Mouse (Mus musculus): ENCODE results near the gene Tiam2.

DNA sequence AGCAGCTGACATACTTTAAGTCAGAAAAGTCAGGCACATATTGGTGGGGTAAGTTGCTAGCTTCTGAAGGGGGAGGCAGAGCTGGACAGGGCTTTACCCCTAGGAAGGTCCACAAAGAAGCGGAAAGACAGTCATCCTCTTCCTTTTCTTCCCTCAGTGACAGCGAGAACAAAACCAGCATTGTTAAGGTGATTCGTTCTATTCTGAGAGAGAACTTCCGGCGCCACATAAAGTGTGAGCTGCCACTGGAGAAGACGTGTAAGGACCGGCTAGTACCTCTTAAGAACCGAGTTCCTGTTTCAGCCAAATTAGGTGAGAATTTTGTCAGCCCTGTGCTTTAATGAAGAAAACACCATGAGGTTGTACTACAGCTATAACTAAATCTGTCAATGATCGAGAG is 190.0 kb downstream of the Tiam2 start:
- no peak for TF ChIP-seq CTCF (IDR thresholded peaks at IDR 0.05; ENCODE audit: low read depth)
- no peak for TF ChIP-seq EP300 (IDR thresholded peaks at IDR 0.05; ENCODE audit: low read depth)

Measured in liver, postnatal 0 days (tissue).